Mouse (Mus musculus): ENCODE results near the gene 2200002D01Rik. TPM values are rescaled to one million over a fixed set of nuclear protein-coding genes. Genes with fewer than 3 reads are reported as not detected.

Gene 2200002D01Rik
- polyA plus RNA-seq, 1 experiment, result 72.9 TPM

- Histone ChIP-seq H3K79me2 (ENCODE audit: control insufficient read depth, insufficient read depth) (no peaks in the 10 kb centered on the region), H3ac (ENCODE audit: control insufficient read depth, insufficient read length, low read depth) (no peak overlapping the region), H3K27me3 (ENCODE audit: control insufficient read depth, insufficient read depth, insufficient read length) (peaks cover 12% of the 10 kb centered on the region), H3K79me3 (ENCODE audit: low read depth) (no peaks in the 10 kb centered on the region), H3K4me3 (ENCODE audit: insufficient read depth, poor library complexity, severe bottlenecking) (no peak overlapping the region), H3K36me3 (ENCODE audit: control insufficient read depth, insufficient read depth) (no peaks in the 10 kb centered on the region)
- TF ChIP-seq MYOD1 (IDR thresholded peaks at IDR 0.05; ENCODE audit: control insufficient read depth, insufficient read length, low read depth) (no peak), MYOG (IDR thresholded peaks at IDR 0.05; ENCODE audit: control insufficient read depth, extremely low read depth, insufficient read length) (no peak), USF1 (IDR thresholded peaks at IDR 0.05; ENCODE audit: low read depth) (no peak), MAX (IDR thresholded peaks at IDR 0.05) (no peak), FOSL1 (IDR thresholded peaks at IDR 0.05; ENCODE audit: insufficient read depth, low read length, poor library complexity, severe bottlenecking) (no peak), CTCF (IDR thresholded peaks at IDR 0.05; ENCODE audit: control insufficient read depth, insufficient read depth, insufficient read length) (no peak), CEBPB (IDR thresholded peaks at IDR 0.05; ENCODE audit: low read depth) (no peak)
Observed at GRCm38 (mm10) chr7:29279261-29279660, 31.0 kb upstream of the 2200002D01Rik start.

- Histone ChIP-seq H3ac (ENCODE audit: control insufficient read depth, insufficient read length, low read depth) (no peak overlapping the region), H3K36me3 (ENCODE audit: control insufficient read depth, insufficient read depth) (no peaks in the 10 kb centered on the region), H3K79me2 (ENCODE audit: control insufficient read depth, insufficient read depth) (no peaks in the 10 kb centered on the region), H3K79me3 (ENCODE audit: low read depth) (no peaks in the 10 kb centered on the region), H3K4me3 (ENCODE audit: insufficient read depth, poor library complexity, severe bottlenecking) (no peak overlapping the region), H3K27me3 (ENCODE audit: control insufficient read depth, insufficient read depth, insufficient read length) (peaks cover 12% of the 10 kb centered on the region)
- no peak for TF ChIP-seq CTCF (IDR thresholded peaks at IDR 0.05; ENCODE audit: control insufficient read depth, insufficient read depth, insufficient read length)
- no peak for TF ChIP-seq FOSL1 (IDR thresholded peaks at IDR 0.05; ENCODE audit: insufficient read depth, low read length, poor library complexity, severe bottlenecking)
- no peak for TF ChIP-seq MYOG (IDR thresholded peaks at IDR 0.05; ENCODE audit: control insufficient read depth, extremely low read depth, insufficient read length)
- TF ChIP-seq MYOD1 (IDR thresholded peaks at IDR 0.05; ENCODE audit: control insufficient read depth, insufficient read length, low read depth), result no peak
- no peak for TF ChIP-seq CEBPB (IDR thresholded peaks at IDR 0.05; ENCODE audit: low read depth)
- TF ChIP-seq MAX (IDR thresholded peaks at IDR 0.05), result no peak
- TF ChIP-seq USF1 (IDR thresholded peaks at IDR 0.05; ENCODE audit: low read depth), result no peak
Observed at GRCm38 (mm10) chr7:29277510-29277909, 29.2 kb upstream of the 2200002D01Rik start.

- H3K79me2 ChIP-seq (ENCODE audit: control insufficient read depth, insufficient read depth), result no peaks in the 10 kb centered on the region
- H3K36me3 ChIP-seq (ENCODE audit: control insufficient read depth, insufficient read depth), result no peaks in the 10 kb centered on the region
- no peaks in the 10 kb centered on the region for H3K79me3 ChIP-seq (ENCODE audit: low read depth)
- H3ac ChIP-seq (ENCODE audit: control insufficient read depth, insufficient read length, low read depth), result no peak overlapping the region
- peaks cover 7% of the 10 kb centered on the region for H3K27me3 ChIP-seq (ENCODE audit: control insufficient read depth, insufficient read depth, insufficient read length)
- TF ChIP-seq USF1 (IDR thresholded peaks at IDR 0.05; ENCODE audit: low read depth), result no peak
- H3K4me3 ChIP-seq (ENCODE audit: insufficient read depth, poor library complexity, severe bottlenecking), result no peak overlapping the region
Observed at GRCm38 (mm10) chr7:29276715-29277114, 28.4 kb upstream of the 2200002D01Rik start.

DNA sequence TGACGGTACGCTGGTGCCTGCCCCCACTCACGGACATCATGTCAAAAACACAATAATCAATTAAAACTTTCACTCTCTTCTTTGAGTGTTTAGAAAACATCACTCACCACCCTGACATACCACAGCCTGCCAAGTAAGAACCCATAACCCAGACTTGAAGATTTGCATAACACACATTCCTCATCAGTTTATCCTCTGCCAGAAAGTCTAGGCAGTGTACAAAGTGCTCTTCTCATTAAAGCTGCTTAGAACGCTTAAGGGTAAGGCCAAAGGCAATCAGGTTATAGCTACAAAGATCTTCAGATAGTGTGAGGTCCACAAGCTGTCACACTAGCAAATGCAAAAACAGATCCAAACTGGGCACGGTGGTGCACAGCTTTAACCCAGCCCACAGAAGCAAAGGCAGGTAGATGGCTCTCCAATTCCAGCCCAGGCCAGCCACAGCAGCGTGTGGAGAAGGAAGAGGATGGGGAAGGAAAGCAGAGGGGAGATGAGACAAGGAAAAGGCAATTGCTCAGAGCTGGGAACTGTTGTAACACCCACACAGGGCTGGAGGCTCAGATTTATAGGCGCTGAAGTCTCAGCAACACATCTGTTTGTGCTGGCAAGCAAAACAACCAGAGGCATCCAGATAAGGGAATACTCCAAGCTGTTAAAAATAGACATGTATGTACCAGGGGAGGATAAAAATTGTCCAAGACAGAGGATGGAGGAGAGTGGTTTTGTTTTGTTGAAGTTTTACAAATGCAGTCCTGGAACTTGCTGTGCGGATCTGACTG is 23.6 kb upstream of the 2200002D01Rik start:
- Histone ChIP-seq H3K36me3 (ENCODE audit: control insufficient read depth, insufficient read depth) (no peaks in the 10 kb centered on the region), H3K27me3 (ENCODE audit: control insufficient read depth, insufficient read depth, insufficient read length) (no peaks in the 10 kb centered on the region), H3K4me3 (ENCODE audit: insufficient read depth, poor library complexity, severe bottlenecking) (no peak overlapping the region), H3K79me2 (ENCODE audit: control insufficient read depth, insufficient read depth) (no peaks in the 10 kb centered on the region), H3K79me3 (ENCODE audit: low read depth) (no peaks in the 10 kb centered on the region), H3ac (ENCODE audit: control insufficient read depth, insufficient read length, low read depth) (no peak overlapping the region)
- TF ChIP-seq MYOG (IDR thresholded peaks at IDR 0.05; ENCODE audit: control insufficient read depth, extremely low read depth, insufficient read length) (no peak), CTCF (IDR thresholded peaks at IDR 0.05; ENCODE audit: control insufficient read depth, insufficient read depth, insufficient read length) (no peak), MAX (IDR thresholded peaks at IDR 0.05) (no peak), MYOD1 (IDR thresholded peaks at IDR 0.05; ENCODE audit: control insufficient read depth, insufficient read length, low read depth) (no peak), USF1 (IDR thresholded peaks at IDR 0.05; ENCODE audit: low read depth) (no peak), CEBPB (IDR thresholded peaks at IDR 0.05; ENCODE audit: low read depth) (no peak), FOSL1 (IDR thresholded peaks at IDR 0.05; ENCODE audit: insufficient read depth, low read length, poor library complexity, severe bottlenecking) (no peak)

- TF ChIP-seq CEBPB (IDR thresholded peaks at IDR 0.05; ENCODE audit: low read depth) (no peak), USF1 (IDR thresholded peaks at IDR 0.05; ENCODE audit: low read depth) (no peak), FOSL1 (IDR thresholded peaks at IDR 0.05; ENCODE audit: insufficient read depth, low read length, poor library complexity, severe bottlenecking) (no peak), MYOG (IDR thresholded peaks at IDR 0.05; ENCODE audit: control insufficient read depth, extremely low read depth, insufficient read length) (no peak), MAX (IDR thresholded peaks at IDR 0.05) (no peak), CTCF (IDR thresholded peaks at IDR 0.05; ENCODE audit: control insufficient read depth, insufficient read depth, insufficient read length) (no peak), MYOD1 (IDR thresholded peaks at IDR 0.05; ENCODE audit: control insufficient read depth, insufficient read length, low read depth) (no peak)
- Histone ChIP-seq H3ac (ENCODE audit: control insufficient read depth, insufficient read length, low read depth) (no peak overlapping the region), H3K79me2 (ENCODE audit: control insufficient read depth, insufficient read depth) (no peaks in the 10 kb centered on the region), H3K36me3 (ENCODE audit: control insufficient read depth, insufficient read depth) (no peaks in the 10 kb centered on the region), H3K27me3 (ENCODE audit: control insufficient read depth, insufficient read depth, insufficient read length) (peaks cover 3% of the 10 kb centered on the region), H3K4me3 (ENCODE audit: insufficient read depth, poor library complexity, severe bottlenecking) (no peak overlapping the region), H3K79me3 (ENCODE audit: low read depth) (no peaks in the 10 kb centered on the region)
Observed at GRCm38 (mm10) chr7:29270445-29270844, 22.2 kb upstream of the 2200002D01Rik start.

DNA sequence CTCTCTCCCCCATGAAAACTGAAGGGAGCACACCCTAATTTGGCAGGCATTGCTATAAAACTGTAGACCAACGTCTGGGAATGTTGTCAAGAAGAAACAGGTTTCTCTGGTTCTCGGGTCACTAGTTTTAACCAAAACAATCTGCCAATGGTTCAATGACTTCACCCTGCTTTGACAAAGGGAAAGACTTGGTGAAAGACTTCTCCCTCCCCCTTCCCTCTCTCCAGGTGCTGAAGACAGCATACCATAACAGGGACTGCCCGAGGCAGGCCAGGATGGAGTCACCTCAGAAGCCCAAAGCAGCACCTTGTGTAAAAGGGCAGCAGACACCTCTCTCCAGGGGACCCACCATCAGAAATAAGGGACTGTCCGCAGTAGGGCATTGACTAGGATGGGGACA is 18.7 kb upstream of the 2200002D01Rik start:
- Histone ChIP-seq H3ac (ENCODE audit: control insufficient read depth, insufficient read length, low read depth) (no peak overlapping the region), H3K79me2 (ENCODE audit: control insufficient read depth, insufficient read depth) (no peaks in the 10 kb centered on the region), H3K79me3 (ENCODE audit: low read depth) (no peaks in the 10 kb centered on the region), H3K36me3 (ENCODE audit: control insufficient read depth, insufficient read depth) (no peaks in the 10 kb centered on the region), H3K4me3 (ENCODE audit: insufficient read depth, poor library complexity, severe bottlenecking) (no peak overlapping the region), H3K27me3 (ENCODE audit: control insufficient read depth, insufficient read depth, insufficient read length) (peaks cover 22% of the 10 kb centered on the region)
- TF ChIP-seq CEBPB (IDR thresholded peaks at IDR 0.05; ENCODE audit: low read depth) (no peak), MYOD1 (IDR thresholded peaks at IDR 0.05; ENCODE audit: control insufficient read depth, insufficient read length, low read depth) (no peak), USF1 (IDR thresholded peaks at IDR 0.05; ENCODE audit: low read depth) (no peak), MYOG (IDR thresholded peaks at IDR 0.05; ENCODE audit: control insufficient read depth, extremely low read depth, insufficient read length) (no peak), MAX (IDR thresholded peaks at IDR 0.05) (no peak), FOSL1 (IDR thresholded peaks at IDR 0.05; ENCODE audit: insufficient read depth, low read length, poor library complexity, severe bottlenecking) (no peak), CTCF (IDR thresholded peaks at IDR 0.05; ENCODE audit: control insufficient read depth, insufficient read depth, insufficient read length) (no peak)
